Mouse (Mus musculus) E14TG2a.4 (cell line): Measurements from ENCODE around the gene Pou1f1.

Source experiments
- CTCF ChIP-seq: conservative IDR thresholded peaks from 2 replicates; pipeline ENCODE4 v1.5.1; 2014; ENCODE audit warnings: low read length
- POU5F1 ChIP-seq: IDR thresholded peaks from 2 replicates; pipeline ENCODE4 v1.6.1; 2014; ENCODE audit warnings: low read length, borderline replicate concordance

- TF ChIP-seq CTCF (no peak), POU5F1 (no peak)
These were observed 44.6 kb downstream of the Pou1f1 start for GRCm38 (mm10) chr16:65564951-65565350.
